Mouse (Mus musculus): Measurements from ENCODE around the gene Agap1.

DNA sequence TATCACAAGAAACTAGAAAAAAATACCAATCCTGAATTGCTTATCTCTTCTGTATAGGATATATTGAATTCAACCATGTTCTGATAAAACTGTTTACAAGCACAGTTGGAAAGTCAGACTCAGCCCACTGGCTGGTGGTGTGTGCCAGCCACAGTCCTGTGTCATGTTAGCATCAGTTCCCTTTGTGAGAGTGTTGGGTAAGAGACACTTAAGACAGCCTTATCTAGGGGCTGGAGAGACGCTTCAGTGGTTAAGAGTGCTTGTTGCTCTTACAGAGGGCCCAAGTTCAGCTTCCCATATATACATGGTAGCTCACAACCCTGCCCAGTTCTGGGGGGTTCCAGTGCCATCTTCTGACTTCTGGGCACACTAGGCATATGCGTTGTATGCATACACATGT is 261.6 kb downstream of the Agap1 start:
- TF ChIP-seq CTCF (IDR thresholded peaks at IDR 0.05 in 2 of 3, conservative IDR thresholded peaks at IDR 0.05 in 1 of 3; ENCODE audit: control insufficient read depth in 1 of 3, insufficient read depth in 1 of 3, low read depth in 2 of 3, low read length in 3 of 3, poor library complexity in 1 of 3, severe bottlenecking in 1 of 3) (no peak), EP300 (IDR thresholded peaks at IDR 0.05; ENCODE audit: low read depth in 1 of 2, low read length in 2 of 2) (no peak), GATA1 (IDR thresholded peaks at IDR 0.05; ENCODE audit: low read depth, low read length) (no peak), ZC3H11A (IDR thresholded peaks at IDR 0.05; ENCODE audit: low read depth, low read length) (no peak), ETS1 (IDR thresholded peaks at IDR 0.05; ENCODE audit: low read depth, low read length) (no peak), ZKSCAN1 (IDR thresholded peaks at IDR 0.05; ENCODE audit: low read depth, low read length) (no peak), TCF12 (IDR thresholded peaks at IDR 0.05; ENCODE audit: low read depth, low read length) (no peak), ZMIZ1 (IDR thresholded peaks at IDR 0.05; ENCODE audit: low read depth, low read length) (no peak), MXI1 (IDR thresholded peaks at IDR 0.05; ENCODE audit: low read depth, low read length) (no peak), ELF1 (IDR thresholded peaks at IDR 0.05; ENCODE audit: low read depth, low read length) (no peak), SIN3A (IDR thresholded peaks at IDR 0.05; ENCODE audit: low read length) (no peak)

All from MEL (cell line).